ENCODE assay signal across 8 mouse cellular contexts in genomic region chr7:44593775-44594174, GRCm38 (mm10). TPM values are rescaled to one million over a fixed set of nuclear protein-coding genes. Genes with fewer than 3 reads are reported as not detected.
A peak's percentile ranks its signal among the peaks of the same experiment; 100 is the strongest.
DNase-seq lines count a peak whose midpoint lies in the region; ATAC-seq and TF ChIP-seq lines count a peak whose summit lies in the region.

No protein-coding gene starts in this region.

- peak overlapping the region; percentile 60 for H3K4me2 ChIP-seq in forebrain, embryonic 14.5 days (ENCODE audit: low read length)
- no peak overlapping the region for H3K4me2 ChIP-seq in heart, postnatal 0 days (ENCODE audit: low read depth, low read length)
- no peak overlapping the region for H3K4me2 ChIP-seq in liver, embryonic 14.5 days (ENCODE audit: low read depth)
- peak overlapping the region; percentile 99 for H3K4me2 ChIP-seq in neural tube, embryonic 12.5 days (replicated peaks)
- no peak overlapping the region for H3K4me2 ChIP-seq in stomach, postnatal 0 days (replicated peaks; ENCODE audit: low read depth)

- WGBS in forebrain, embryonic 14.5 days = 1% methylated on average over 13 of the region's 22 CpGs
- under 1% methylated on average over 22 of the region's 22 CpGs for WGBS in heart, postnatal 0 days
- 1% methylated on average over 22 of the region's 22 CpGs for WGBS in liver, embryonic 14.5 days (ENCODE audit: insufficient replicate concordance)
- WGBS in neural tube, embryonic 12.5 days = under 1% methylated on average over 22 of the region's 22 CpGs
- WGBS in stomach, postnatal 0 days = 0% methylated on average over 19 of the region's 22 CpGs

- peaks cover 22% of the 10 kb centered on the region for H3K27me3 ChIP-seq in forebrain, embryonic 14.5 days (replicated peaks; ENCODE audit: control insufficient read depth, insufficient read depth, low read length)
- peaks cover 55% of the 10 kb centered on the region for H3K27me3 ChIP-seq in heart, postnatal 0 days (ENCODE audit: control insufficient read depth, insufficient read depth, low read length)
- H3K27me3 ChIP-seq in liver, embryonic 14.5 days (ENCODE audit: control insufficient read depth, insufficient read depth, low read length) = peaks cover 50% of the 10 kb centered on the region
- peaks cover 33% of the 10 kb centered on the region for H3K27me3 ChIP-seq in neural tube, embryonic 12.5 days (replicated peaks)
- peaks cover 14% of the 10 kb centered on the region for H3K27me3 ChIP-seq in stomach, postnatal 0 days (ENCODE audit: control insufficient read depth, insufficient read depth, low read length)

- H3K27ac ChIP-seq in forebrain, embryonic 14.5 days (ENCODE audit: low read depth, low read length) = peak overlapping the region; percentile 61; the same call in 1 of the 2 replicates
- H3K27ac ChIP-seq in heart, postnatal 0 days (ENCODE audit: low read depth) = no peak overlapping the region
- H3K27ac ChIP-seq in liver, embryonic 14.5 days = no peak overlapping the region
- H3K27ac ChIP-seq in neural tube, embryonic 12.5 days = no peak overlapping the region; the same call in 1 of the 2 replicates
- H3K27ac ChIP-seq in stomach, postnatal 0 days (replicated peaks) = no peak overlapping the region

- peak; percentile 45 for ATAC-seq in forebrain, embryonic 14.5 days
- peak; percentile 49 for ATAC-seq in heart, postnatal 0 days (ENCODE audit: insufficient read depth, low read depth)
- ATAC-seq in liver, embryonic 14.5 days (ENCODE audit: insufficient read depth) = no peak
- ATAC-seq in neural tube, embryonic 12.5 days (ENCODE audit: low FRiP score, low read depth) = peak; percentile 45
- ATAC-seq in stomach, postnatal 0 days (ENCODE audit: low FRiP score, low TSS enrichment) = peak; percentile 38

- no peaks in the 10 kb centered on the region for H3K36me3 ChIP-seq in forebrain, embryonic 14.5 days (ENCODE audit: control insufficient read depth, insufficient read depth, low read length)
- no peaks in the 10 kb centered on the region for H3K36me3 ChIP-seq in heart, postnatal 0 days (replicated peaks; ENCODE audit: control insufficient read depth, insufficient read depth, low read length)
- H3K36me3 ChIP-seq in liver, embryonic 14.5 days (replicated peaks; ENCODE audit: control insufficient read depth, insufficient read depth, low read depth) = no peaks in the 10 kb centered on the region
- peaks cover 6% of the 10 kb centered on the region; the same call in 1 of the 2 replicates for H3K36me3 ChIP-seq in neural tube, embryonic 12.5 days
- H3K36me3 ChIP-seq in stomach, postnatal 0 days (ENCODE audit: control insufficient read depth, insufficient read depth, low read length) = no peaks in the 10 kb centered on the region

- peak; percentile 90 to 91 for DNase-seq in B cell, adult 2 months
- DNase-seq in c-Kit-positive CD71-positive TER-119-positive erythroid progenitor cells, embryonic 14.5 days (ENCODE audit: low spot score) = peak; percentile 38
- DNase-seq in forebrain, embryonic 14.5 days (ENCODE audit: low spot score) = peak; percentile 93
- DNase-seq in heart, postnatal 0 days (ENCODE audit: low spot score) = peak; percentile 46
- peak; percentile 81 to 90 for DNase-seq in kidney, postnatal 36 days
- peak; percentile 25 to 36 (median 30) for DNase-seq in liver, embryonic 14.5 days (ENCODE audit: low read depth in 3 of 3, low spot score in 3 of 3)
- DNase-seq in stomach, postnatal 0 days (ENCODE audit: low spot score) = peak; percentile 87

- no peak for TF ChIP-seq EP300 in heart, postnatal 0 days (IDR thresholded peaks at IDR 0.05; ENCODE audit: low read depth)
- no peak for TF ChIP-seq EP300 in liver, embryonic 14.5 days (IDR thresholded peaks at IDR 0.05; ENCODE audit: low read depth)
- no peak for TF ChIP-seq EP300 in stomach, postnatal 0 days (optimal IDR thresholded peaks at IDR 0.05)

- H3K9ac ChIP-seq in forebrain, embryonic 14.5 days (ENCODE audit: low read length) = peak overlapping the region; percentile 60
- H3K9ac ChIP-seq in heart, postnatal 0 days (replicated peaks; ENCODE audit: low read depth, low read length) = no peak overlapping the region
- H3K9ac ChIP-seq in liver, embryonic 14.5 days (replicated peaks) = no peak overlapping the region
- H3K9ac ChIP-seq in neural tube, embryonic 12.5 days = peak overlapping the region; percentile 51
- no peak overlapping the region for H3K9ac ChIP-seq in stomach, postnatal 0 days (ENCODE audit: low read length)

- H3K9me3 ChIP-seq in forebrain, embryonic 14.5 days (replicated peaks; ENCODE audit: control insufficient read depth, low read length) = no peaks in the 10 kb centered on the region
- H3K9me3 ChIP-seq in heart, postnatal 0 days (replicated peaks; ENCODE audit: control insufficient read depth, low read length) = no peaks in the 10 kb centered on the region
- no peaks in the 10 kb centered on the region for H3K9me3 ChIP-seq in liver, embryonic 14.5 days (ENCODE audit: control insufficient read depth, low read length)
- no peaks in the 10 kb centered on the region for H3K9me3 ChIP-seq in neural tube, embryonic 12.5 days
- no peaks in the 10 kb centered on the region for H3K9me3 ChIP-seq in stomach, postnatal 0 days (ENCODE audit: control insufficient read depth, low read length)

- H3K4me3 ChIP-seq in forebrain, embryonic 14.5 days (ENCODE audit: low read depth, low read length) = peak overlapping the region; percentile 35
- H3K4me3 ChIP-seq in heart, postnatal 0 days (ENCODE audit: low read depth, low read length) = no peak overlapping the region
- no peak overlapping the region for H3K4me3 ChIP-seq in liver, embryonic 14.5 days (ENCODE audit: insufficient read depth in 1 of 2, low read depth in 2 of 2, low read length in 2 of 2)
- H3K4me3 ChIP-seq in neural tube, embryonic 12.5 days = peak overlapping the region; percentile 31
- H3K4me3 ChIP-seq in stomach, postnatal 0 days (ENCODE audit: low read depth, low read length) = no peak overlapping the region

- peaks cover 30% of the 10 kb centered on the region for H3K4me1 ChIP-seq in forebrain, embryonic 14.5 days (ENCODE audit: control insufficient read depth, insufficient read depth, low read length)
- H3K4me1 ChIP-seq in heart, postnatal 0 days (ENCODE audit: control insufficient read depth, insufficient read depth) = peaks cover 10% of the 10 kb centered on the region
- H3K4me1 ChIP-seq in liver, embryonic 14.5 days (replicated peaks; ENCODE audit: control insufficient read depth in 2 of 2, insufficient read depth in 2 of 2, low read length in 1 of 2) = peaks cover 0 to 1% of the 10 kb centered on the region in 2 experiments; a peak in 1 of 4 replicates
- peaks cover 47% of the 10 kb centered on the region for H3K4me1 ChIP-seq in neural tube, embryonic 12.5 days
- peaks cover 5% of the 10 kb centered on the region for H3K4me1 ChIP-seq in stomach, postnatal 0 days (replicated peaks; ENCODE audit: control insufficient read depth, insufficient read depth)

- TF ChIP-seq CTCF in heart, postnatal 0 days (IDR thresholded peaks at IDR 0.05; ENCODE audit: low read depth) = no peak
- TF ChIP-seq CTCF in liver, embryonic 14.5 days (IDR thresholded peaks at IDR 0.05; ENCODE audit: low read depth) = no peak
- TF ChIP-seq CTCF in stomach, postnatal 0 days (IDR thresholded peaks at IDR 0.05; ENCODE audit: low read depth) = 0 out of 2 replicates have a peak, but pooled peaks have one; percentile 17

RNA-seq across cellular contexts. Expression of gene Kcnc3, which starts 3.3 kb away (rescaled TPM):
- 2.1 and 2.2 TPM in 2 replicates for polyA plus RNA-seq in forebrain, embryonic 14.5 days (2014; fragmentation: Nextera tagmentation; extraction: Ambion mirVana)
- not detected in 2 replicates for total RNA-seq in heart, postnatal 0 days (2014; rRNA removed; ENCODE audit: low replicate concordance)
- not detected in 2 replicates for polyA plus RNA-seq in heart, postnatal 0 days (2015; fragmentation: Nextera tagmentation; extraction: Ambion mirVana)
- 0.16 and 0.24 TPM in 2 replicates for polyA plus RNA-seq in liver, embryonic 14.5 days (2012; rRNA removed)
- polyA plus RNA-seq in liver, embryonic 14.5 days (2014; fragmentation: Nextera tagmentation; extraction: Ambion mirVana) = not detected in 2 replicates
- 2.6 and 3.7 TPM in 2 replicates for polyA plus RNA-seq in neural tube, embryonic 12.5 days (2016; fragmentation: Nextera tagmentation; extraction: Ambion mirVana)
- polyA plus RNA-seq in stomach, postnatal 0 days (2015; fragmentation: Nextera tagmentation; extraction: Ambion mirVana) = 0.06 and 0.10 TPM in 2 replicates

RNA-seq across cellular contexts. Expression of gene Napsa, which starts 21.6 kb away (rescaled TPM):
- 0.74 and 0.79 TPM in 2 replicates for polyA plus RNA-seq in forebrain, embryonic 14.5 days (2014; fragmentation: Nextera tagmentation; extraction: Ambion mirVana)
- 1.2 TPM in 1 of 2 replicates, not detected in the other for total RNA-seq in heart, postnatal 0 days (2014; rRNA removed; ENCODE audit: low replicate concordance)
- polyA plus RNA-seq in heart, postnatal 0 days (2015; fragmentation: Nextera tagmentation; extraction: Ambion mirVana) = 0.65 and 0.81 TPM in 2 replicates
- polyA plus RNA-seq in liver, embryonic 14.5 days (2012; rRNA removed) = 4.3 and 5.8 TPM in 2 replicates
- polyA plus RNA-seq in liver, embryonic 14.5 days (2014; fragmentation: Nextera tagmentation; extraction: Ambion mirVana) = 6.7 and 8.6 TPM in 2 replicates
- polyA plus RNA-seq in neural tube, embryonic 12.5 days (2016; fragmentation: Nextera tagmentation; extraction: Ambion mirVana) = 0.74 and 1.5 TPM in 2 replicates
- polyA plus RNA-seq in stomach, postnatal 0 days (2015; fragmentation: Nextera tagmentation; extraction: Ambion mirVana) = 0.50 and 0.55 TPM in 2 replicates

RNA-seq across cellular contexts. Expression of gene Nr1h2, which starts 40.0 kb away (rescaled TPM):
- 72.6 and 78.2 TPM in 2 replicates for polyA plus RNA-seq in forebrain, embryonic 14.5 days (2014; fragmentation: Nextera tagmentation; extraction: Ambion mirVana)
- 60.9 and 70.3 TPM in 2 replicates for total RNA-seq in heart, postnatal 0 days (2014; rRNA removed; ENCODE audit: low replicate concordance)
- polyA plus RNA-seq in heart, postnatal 0 days (2015; fragmentation: Nextera tagmentation; extraction: Ambion mirVana) = 50.1 and 51.3 TPM in 2 replicates
- polyA plus RNA-seq in liver, embryonic 14.5 days (2012; rRNA removed) = 30.8 and 35.7 TPM in 2 replicates
- 38.1 and 41.4 TPM in 2 replicates for polyA plus RNA-seq in liver, embryonic 14.5 days (2014; fragmentation: Nextera tagmentation; extraction: Ambion mirVana)
- 69.5 and 71.2 TPM in 2 replicates for polyA plus RNA-seq in neural tube, embryonic 12.5 days (2016; fragmentation: Nextera tagmentation; extraction: Ambion mirVana)
- polyA plus RNA-seq in stomach, postnatal 0 days (2015; fragmentation: Nextera tagmentation; extraction: Ambion mirVana) = 56.5 and 59.7 TPM in 2 replicates

RNA-seq across cellular contexts. Expression of gene Pold1, which starts 45.1 kb away (rescaled TPM):
- polyA plus RNA-seq in forebrain, embryonic 14.5 days (2014; fragmentation: Nextera tagmentation; extraction: Ambion mirVana) = 32.6 and 33.0 TPM in 2 replicates
- total RNA-seq in heart, postnatal 0 days (2014; rRNA removed; ENCODE audit: low replicate concordance) = 36.1 and 41.8 TPM in 2 replicates
- polyA plus RNA-seq in heart, postnatal 0 days (2015; fragmentation: Nextera tagmentation; extraction: Ambion mirVana) = 18.3 and 18.9 TPM in 2 replicates
- polyA plus RNA-seq in liver, embryonic 14.5 days (2012; rRNA removed) = 42.1 and 46.7 TPM in 2 replicates
- polyA plus RNA-seq in liver, embryonic 14.5 days (2014; fragmentation: Nextera tagmentation; extraction: Ambion mirVana) = 37.5 and 40.2 TPM in 2 replicates
- 65.2 and 66.4 TPM in 2 replicates for polyA plus RNA-seq in neural tube, embryonic 12.5 days (2016; fragmentation: Nextera tagmentation; extraction: Ambion mirVana)
- 18.7 and 18.9 TPM in 2 replicates for polyA plus RNA-seq in stomach, postnatal 0 days (2015; fragmentation: Nextera tagmentation; extraction: Ambion mirVana)

Comparison
In these comparisons a context has a peak if more than half of its experiments do, and no peak if none do; other contexts are left out.
1. DNase-seq: peak in every context shown above with its lines; median percentile 93 in forebrain, embryonic 14.5 days; 90 in B cell, adult 2 months; 87 in stomach, postnatal 0 days; 86 in kidney, postnatal 36 days; 46 in heart, postnatal 0 days; 38 in c-Kit-positive CD71-positive TER-119-positive erythroid progenitor cells, embryonic 14.5 days; 30 in liver, embryonic 14.5 days.
2. H3K4me2 ChIP-seq: peak in forebrain, embryonic 14.5 days (single experiment) and neural tube, embryonic 12.5 days (single experiment); none in heart, postnatal 0 days (single experiment), liver, embryonic 14.5 days (single experiment) and stomach, postnatal 0 days (single experiment).
3. H3K4me3 ChIP-seq: peak in forebrain, embryonic 14.5 days (single experiment) and neural tube, embryonic 12.5 days (single experiment); none in heart, postnatal 0 days (single experiment), liver, embryonic 14.5 days (0 of 2) and stomach, postnatal 0 days (single experiment).
4. H3K9ac ChIP-seq: peak in forebrain, embryonic 14.5 days (single experiment) and neural tube, embryonic 12.5 days (single experiment); none in heart, postnatal 0 days (single experiment), liver, embryonic 14.5 days (single experiment) and stomach, postnatal 0 days (single experiment).